ENCODE assay signal across 9 mouse cellular contexts in the genomic region with DNA sequence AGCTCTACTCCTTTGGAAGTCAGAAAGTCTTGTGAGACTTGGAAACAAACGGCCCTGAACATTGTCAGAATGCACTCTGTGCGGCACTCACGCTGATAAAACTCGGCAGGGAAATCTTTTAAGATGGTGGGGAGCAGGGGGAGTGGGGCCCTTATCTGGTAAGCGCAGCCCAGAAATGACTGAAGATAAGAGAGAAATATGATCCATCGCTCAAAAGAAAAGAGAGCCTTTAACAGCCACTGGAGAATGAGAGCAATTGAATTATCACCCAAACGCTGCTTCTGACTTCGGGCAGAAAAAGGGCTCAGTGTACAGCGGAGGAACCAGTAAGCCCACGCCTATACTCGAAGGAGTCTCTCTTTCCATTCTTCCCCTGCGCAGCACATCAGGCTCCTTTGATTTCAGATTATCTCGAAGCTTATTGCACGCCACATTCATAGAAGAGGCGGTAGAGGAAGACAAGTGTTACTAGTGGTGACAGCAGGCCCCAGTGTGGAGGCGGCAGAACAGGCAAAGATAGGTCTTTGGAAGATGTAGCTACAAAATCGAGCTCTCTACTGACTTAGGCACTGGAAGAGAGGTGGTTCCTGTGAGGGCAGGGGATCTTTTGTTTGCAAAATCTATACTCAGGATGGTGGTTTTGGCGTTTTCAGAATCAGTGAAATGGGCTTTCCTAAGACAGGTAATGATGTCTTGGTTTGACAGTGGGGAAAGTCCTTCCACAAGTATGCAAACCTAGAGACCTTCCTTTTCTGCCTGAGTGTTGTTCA.
A peak's percentile ranks its signal among the peaks of the same experiment; 100 is the strongest.
DNase-seq lines count a peak whose midpoint lies in the region; ATAC-seq lines count a peak whose summit lies in the region.
"Had no signal": no experiment of that assay in that cellular context is flagged by ENCODE, and none has a peak within 500 bp of the region (broad histone marks: within the 10 kb centered on the region; RNA-seq: fewer than 3 reads in every experiment).

No protein-coding gene starts in this region.

- H3K27me3 ChIP-seq in lung, embryonic 16.5 days (ENCODE audit: control insufficient read depth, insufficient read depth, low read depth, low read length): no peaks in the 10 kb centered on the region
- H3K27me3 ChIP-seq in midbrain, embryonic 16.5 days (ENCODE audit: control insufficient read depth, insufficient read depth, low read depth, low read length): no peaks in the 10 kb centered on the region
- H3K27me3 ChIP-seq in hindbrain, embryonic 11.5 days (ENCODE audit: control insufficient read depth, insufficient read depth, low read length): no peaks in the 10 kb centered on the region
- H3K27me3 ChIP-seq: neural tube, embryonic 12.5 days had no signal

- peak overlapping the region; percentile 37 for H3K4me2 ChIP-seq in lung, embryonic 16.5 days (ENCODE audit: low read depth, low read length)
- H3K4me2 ChIP-seq in midbrain, embryonic 16.5 days (ENCODE audit: low read length): peak overlapping the region; percentile 8
- H3K4me2 ChIP-seq in hindbrain, embryonic 11.5 days (replicated peaks; ENCODE audit: low read depth, low read length): no peak overlapping the region
- H3K4me2 ChIP-seq: neural tube, embryonic 12.5 days had no signal

- peak; percentile 16; the same call in 1 of the 2 replicates for ATAC-seq in lung, embryonic 16.5 days (ENCODE audit: low read depth)
- 0 out of 2 replicates have a peak, but pooled peaks have one; percentile 26 for ATAC-seq in midbrain, embryonic 16.5 days
- no peak for ATAC-seq in hindbrain, embryonic 11.5 days (ENCODE audit: low FRiP score)

- no peak for DNase-seq in lung, postnatal 10 days
- peak; percentile 73 for DNase-seq in c-Kit-positive CD71-positive TER-119-negative erythroid progenitor cells, embryonic 14.5 days (ENCODE audit: low read depth)
- peak; percentile 50 for DNase-seq in layer of hippocampus, adult 9-10 months (ENCODE audit: low spot score)
- DNase-seq in embryo, embryonic 10 days (ENCODE audit: low spot score): no peak
- DNase-seq in kidney, adult 11 months: no peak
- DNase-seq in hindbrain, embryonic 11.5 days (ENCODE audit: low spot score): no peak

- H3K4me3 ChIP-seq in lung, embryonic 16.5 days (ENCODE audit: low read length): no peak overlapping the region
- H3K4me3 ChIP-seq in midbrain, embryonic 16.5 days (ENCODE audit: low read depth, low read length): no peak overlapping the region
- no peak overlapping the region for H3K4me3 ChIP-seq in hindbrain, embryonic 11.5 days (ENCODE audit: low read depth, low read length)
- H3K4me3 ChIP-seq: neural tube, embryonic 12.5 days had no signal

- 18% methylated on average over 18 of the region's 18 CpGs for WGBS in lung, embryonic 16.5 days
- 42% methylated on average over 18 of the region's 18 CpGs for WGBS in midbrain, embryonic 16.5 days
- WGBS in hindbrain, embryonic 11.5 days: 75% methylated on average over 18 of the region's 18 CpGs

- peaks cover 19% of the 10 kb centered on the region for H3K4me1 ChIP-seq in lung, embryonic 16.5 days (replicated peaks; ENCODE audit: control insufficient read depth, insufficient read depth, low read length)
- peaks cover 17% of the 10 kb centered on the region for H3K4me1 ChIP-seq in midbrain, embryonic 16.5 days (ENCODE audit: control insufficient read depth, insufficient read depth, low read length)
- H3K4me1 ChIP-seq in hindbrain, embryonic 11.5 days (replicated peaks; ENCODE audit: control insufficient read depth, insufficient read depth, low read length): no peaks in the 10 kb centered on the region

- H3K9ac ChIP-seq in lung, embryonic 16.5 days (ENCODE audit: low read length): no peak overlapping the region
- no peak overlapping the region for H3K9ac ChIP-seq in midbrain, embryonic 16.5 days (ENCODE audit: low read depth, low read length)
- H3K9ac ChIP-seq in hindbrain, embryonic 11.5 days (ENCODE audit: low read depth, low read length): no peak overlapping the region
- H3K9ac ChIP-seq: neural tube, embryonic 12.5 days had no signal

- no peaks in the 10 kb centered on the region for H3K36me3 ChIP-seq in lung, embryonic 16.5 days (ENCODE audit: control insufficient read depth, insufficient read depth, low read length)
- no peaks in the 10 kb centered on the region for H3K36me3 ChIP-seq in midbrain, embryonic 16.5 days (ENCODE audit: control insufficient read depth, insufficient read depth, low read length)
- H3K36me3 ChIP-seq in hindbrain, embryonic 11.5 days (ENCODE audit: control insufficient read depth, insufficient read depth, low read length): no peaks in the 10 kb centered on the region
- H3K36me3 ChIP-seq: neural tube, embryonic 12.5 days had no signal

- peak overlapping the region; percentile 18; the same call in 1 of the 2 replicates for H3K27ac ChIP-seq in lung, embryonic 16.5 days (ENCODE audit: low read length)
- H3K27ac ChIP-seq in midbrain, embryonic 16.5 days (ENCODE audit: low read length): peak overlapping the region; percentile 29; the same call in 1 of the 2 replicates
- no peak overlapping the region for H3K27ac ChIP-seq in hindbrain, embryonic 11.5 days (ENCODE audit: low read depth, low read length)
- H3K27ac ChIP-seq: neural tube, embryonic 12.5 days had no signal

- no peaks in the 10 kb centered on the region for H3K9me3 ChIP-seq in lung, embryonic 16.5 days (ENCODE audit: control insufficient read depth, low read length)
- no peaks in the 10 kb centered on the region for H3K9me3 ChIP-seq in midbrain, embryonic 16.5 days (replicated peaks; ENCODE audit: control insufficient read depth, low read length, poor library complexity, severe bottlenecking)
- no peaks in the 10 kb centered on the region for H3K9me3 ChIP-seq in hindbrain, embryonic 11.5 days (ENCODE audit: control insufficient read depth, low read length)
- H3K9me3 ChIP-seq: neural tube, embryonic 12.5 days had no signal

Comparison
In these comparisons a context has a peak if more than half of its experiments do, and no peak if none do; other contexts are left out.
1. DNase-seq: peak in c-Kit-positive CD71-positive TER-119-negative erythroid progenitor cells, embryonic 14.5 days (single experiment) and layer of hippocampus, adult 9-10 months (single experiment); none in lung, postnatal 10 days (single experiment), embryo, embryonic 10 days (single experiment), kidney, adult 11 months (single experiment) and hindbrain, embryonic 11.5 days (single experiment).